Mouse (Mus musculus) intestine, embryonic 15.5 days (tissue): ENCODE data around the gene Zfpl1. TPM values are rescaled to one million over a fixed set of nuclear protein-coding genes. Genes with fewer than 3 reads are reported as not detected.

ENCODE experiments used
- ATAC-seq: fragments of 200-750 bp; cut with Nextera tagmentation; 2 replicates; pipeline ENCODE4 v1.8.0; 2017; ENCODE audit warnings: moderate TSS enrichment, moderate library complexity
- H3K27ac ChIP-seq: fragments of 300-500 bp; sonication (generic); 2 replicates; pipeline ENCODE4 v1.5.1; 2015; ENCODE audit warnings: mild to moderate bottlenecking, inconsistent platforms
- H3K27me3 ChIP-seq: fragments of 300-500 bp; sonication (generic); replicated peaks from 2 replicates; pipeline ENCODE4 v1.6.1; 2015; ENCODE audit warnings: inconsistent platforms
- H3K36me3 ChIP-seq: fragments of 300-500 bp; sonication (generic); 2 replicates; pipeline ENCODE4 v1.6.1; 2015; ENCODE audit warnings: inconsistent platforms
- H3K4me1 ChIP-seq: fragments of 300-500 bp; sonication (generic); replicated peaks from 2 replicates; pipeline ENCODE4 v1.6.1; 2015; ENCODE audit warnings: inconsistent platforms
- H3K4me2 ChIP-seq: fragments of 300-500 bp; sonication (generic); replicated peaks from 2 replicates; pipeline ENCODE4 v1.6.1; 2015; ENCODE audit warnings: mild to moderate bottlenecking, inconsistent platforms
- H3K4me3 ChIP-seq: fragments of 300-500 bp; sonication (generic); replicated peaks from 2 replicates; pipeline ENCODE4 v1.5.1; 2015; ENCODE audit warnings: inconsistent platforms
- H3K9ac ChIP-seq: fragments of 300-500 bp; sonication (generic); 2 replicates; pipeline ENCODE4 v1.6.1; 2015; ENCODE audit warnings: inconsistent platforms
- H3K9me3 ChIP-seq: fragments of 300-500 bp; sonication (generic); 2 replicates; pipeline ENCODE4 v1.6.1; 2016; ENCODE audit warnings: inconsistent platforms
- WGBS: fragments of 180-500 bp; shearing (Covaris S2); methylation state at CpG from one replicate; pipeline ENCODE4 v1.1.7; 2015; 5-methylcytosine and 5-hydroxymethylcytosine counted together
- polyA plus RNA-seq: library from polyadenylated mRNA; unstranded; fragments of >200 nt; fragmentation: Nextera tagmentation; extraction: Ambion mirVana; gene quantifications from 2 replicates; pipeline ENCODE4 v1.2.1, GENCODE M21; 2015

Gene Zfpl1
- polyA plus RNA-seq, 1 experiment from 2014 or later = 61.3 TPM

- Histone ChIP-seq H3K27me3 (no peaks in the 10 kb centered on the region), H3K27ac (peak overlapping the region; percentile 54), H3K4me2 (peak overlapping the region; percentile 75), H3K9ac (peak overlapping the region; percentile 60), H3K9me3 (no peaks in the 10 kb centered on the region), H3K36me3 (peaks cover 29% of the 10 kb centered on the region), H3K4me3 (peak overlapping the region; percentile 65), H3K4me1 (peaks cover 10% of the 10 kb centered on the region)
- WGBS = under 1% methylated on average over 17 of the region's 17 CpGs
- ATAC-seq = peak; percentile 83
Observed at GRCm38 (mm10) chr19:6085417-6085879, 692 bp upstream of the Zfpl1 start.

DNA sequence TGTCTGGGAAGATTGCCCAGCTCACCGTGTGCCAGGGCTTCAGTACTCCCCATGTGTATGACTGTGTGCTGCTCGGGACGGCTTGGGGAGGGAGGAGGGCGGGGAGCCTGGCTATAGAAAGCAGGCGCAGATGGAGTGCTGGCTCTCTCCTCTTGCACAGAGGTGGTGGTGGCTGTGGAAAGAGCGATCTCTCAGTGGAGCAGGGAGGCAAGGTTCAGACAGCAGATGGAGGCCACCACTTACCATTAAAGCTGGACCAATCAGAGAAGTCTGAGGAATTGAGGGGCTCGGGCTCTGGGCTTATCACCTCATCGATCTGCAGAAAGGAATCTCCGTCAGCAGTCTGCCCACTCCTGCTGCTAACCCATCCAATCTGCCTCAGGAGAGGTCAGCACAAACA, 2.6 kb downstream of the Zfpl1 start, which contains the start of gene Gm28374:
Gene Gm28374 (minus strand): TSS at position 101 of the 400 bp plus-strand sequence.
- no peaks in the 10 kb centered on the region for H3K9me3 ChIP-seq
- peaks cover 10% of the 10 kb centered on the region for H3K4me1 ChIP-seq
- H3K27ac ChIP-seq = no peak within 1 kb of the TSS
- H3K27me3 ChIP-seq = no peaks in the 10 kb centered on the region
- H3K4me2 ChIP-seq = no peak within 1 kb of the TSS
- H3K9ac ChIP-seq = no peak within 1 kb of the TSS
- H3K36me3 ChIP-seq = peaks cover 26% of the 10 kb centered on the region
- WGBS = 89% methylated on average over 9 of the region's 9 CpGs
- H3K4me3 ChIP-seq = no peak within 1 kb of the TSS
- no peak for ATAC-seq

DNA sequence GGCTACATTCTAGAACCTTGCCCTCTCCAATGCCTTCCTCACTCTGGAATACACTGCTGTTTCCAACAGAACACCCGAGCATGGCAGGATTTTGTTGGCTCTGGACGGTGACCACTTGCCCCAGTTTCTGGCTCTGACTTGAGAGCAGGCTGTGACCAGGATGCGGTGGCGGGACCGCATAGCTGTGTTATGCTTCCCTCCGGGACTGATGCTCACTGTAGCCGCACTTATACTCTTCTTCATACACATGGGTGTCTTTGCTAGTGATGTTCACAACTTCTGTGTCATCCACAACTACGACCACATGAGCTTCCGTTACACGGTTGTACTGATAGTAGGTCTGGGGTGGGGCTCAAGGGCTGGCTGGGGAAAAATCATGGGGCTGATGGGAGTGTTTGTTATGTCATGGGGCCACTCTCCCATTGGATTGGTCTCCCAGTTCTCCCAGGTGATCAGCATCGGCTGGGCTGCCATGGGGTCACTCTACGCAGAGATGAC, 4.7 kb downstream of the Zfpl1 start, which contains the start of gene Tmem262:
Gene Tmem262 (plus strand): TSS at position 51 of the 498 bp plus-strand sequence.
- peaks cover 21% of the 10 kb centered on the region for H3K36me3 ChIP-seq
- no peaks in the 10 kb centered on the region for H3K9me3 ChIP-seq
- no peak for ATAC-seq
- no peak within 1 kb of the TSS for H3K4me3 ChIP-seq
- H3K27ac ChIP-seq = no peak within 1 kb of the TSS
- H3K9ac ChIP-seq = no peak within 1 kb of the TSS
- no peaks in the 10 kb centered on the region for H3K27me3 ChIP-seq
- WGBS = 92% methylated on average over 12 of the region's 12 CpGs
- peaks cover 15% of the 10 kb centered on the region for H3K4me1 ChIP-seq
- no peak within 1 kb of the TSS for H3K4me2 ChIP-seq

DNA sequence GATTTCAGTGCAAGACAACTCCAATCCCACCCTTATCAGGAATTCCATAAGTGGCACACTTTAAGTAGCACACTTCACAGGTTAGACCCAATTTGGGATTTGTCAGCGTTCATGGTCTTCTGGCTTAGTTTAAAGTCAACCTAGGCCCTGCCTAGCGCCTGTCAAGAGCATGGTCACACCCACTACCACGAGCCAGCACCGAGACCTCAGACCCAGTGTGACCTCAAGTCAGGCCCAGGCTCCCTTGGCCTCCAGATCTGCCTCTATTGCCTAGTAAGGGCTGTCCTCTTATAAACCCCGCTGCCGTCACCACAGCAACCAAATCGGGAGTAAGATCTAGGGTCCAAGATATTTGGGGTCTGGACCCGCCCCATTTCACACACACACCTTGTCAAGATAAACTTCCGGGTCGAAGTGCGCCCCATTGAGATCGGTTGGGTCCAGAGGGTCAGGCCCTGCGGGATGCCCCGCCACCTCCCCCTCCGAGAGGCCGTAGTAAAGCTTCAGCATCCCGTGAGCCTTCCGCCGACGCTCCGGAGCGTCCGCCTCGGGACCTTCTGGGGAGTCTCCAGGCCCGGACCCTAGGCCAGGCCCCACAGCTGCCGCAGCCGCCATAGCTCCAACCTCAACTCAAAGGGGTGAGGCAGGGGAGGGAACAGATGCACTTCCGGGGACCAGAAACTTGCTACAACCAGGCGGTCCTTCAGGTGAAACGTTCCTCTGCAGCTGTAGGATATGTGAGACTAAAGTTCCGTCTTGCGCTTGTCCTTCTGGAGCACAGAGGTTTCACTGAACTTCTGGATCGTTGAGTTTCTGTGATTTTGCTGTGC, 8.0 kb downstream of the Zfpl1 start, which contains the start of gene Vps51:
Gene Vps51 (minus strand): TSS at position 668 of the 830 bp plus-strand sequence.
- Histone ChIP-seq H3K4me1 (peaks cover 9% of the 10 kb centered on the region), H3K27me3 (no peaks in the 10 kb centered on the region), H3K4me3 (peak within 1 kb of the TSS; percentile 85), H3K9me3 (no peaks in the 10 kb centered on the region), H3K36me3 (peaks cover 14% of the 10 kb centered on the region), H3K27ac (peak within 1 kb of the TSS; percentile 89), H3K4me2 (peak within 1 kb of the TSS; percentile 84), H3K9ac (peak within 1 kb of the TSS; percentile 81)
- ATAC-seq = peak; percentile 93
- WGBS = 1% methylated on average over 33 of the region's 33 CpGs

DNA sequence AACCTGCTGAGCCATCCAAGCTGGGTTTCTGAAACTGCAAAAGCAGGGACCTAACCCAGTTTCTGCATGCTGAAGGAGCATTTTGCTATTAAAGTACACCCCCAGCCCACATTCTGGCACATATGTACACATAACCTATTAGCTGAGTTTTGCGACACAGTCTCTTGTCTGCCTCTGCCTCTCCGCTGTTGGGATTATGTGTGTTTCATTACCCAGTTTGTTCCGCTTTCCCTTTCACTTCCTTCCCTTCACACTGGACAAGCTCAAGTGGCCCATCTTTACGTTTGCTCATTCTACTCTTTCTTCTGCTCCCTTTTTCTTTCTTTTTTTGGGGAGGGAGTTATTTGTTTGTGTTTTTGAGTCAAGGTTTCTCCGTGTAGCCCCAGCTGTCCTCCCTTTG, 10.9 kb downstream of the Zfpl1 start:
- WGBS = 87% methylated on average over 5 of the region's 5 CpGs
- peaks cover 9% of the 10 kb centered on the region for H3K4me1 ChIP-seq
- H3K4me3 ChIP-seq = no peak overlapping the region
- no peaks in the 10 kb centered on the region for H3K9me3 ChIP-seq
- no peak overlapping the region for H3K4me2 ChIP-seq
- H3K27ac ChIP-seq = no peak overlapping the region
- H3K36me3 ChIP-seq = peaks cover 26% of the 10 kb centered on the region
- no peaks in the 10 kb centered on the region for H3K27me3 ChIP-seq
- no peak overlapping the region for H3K9ac ChIP-seq
- no peak for ATAC-seq

DNA sequence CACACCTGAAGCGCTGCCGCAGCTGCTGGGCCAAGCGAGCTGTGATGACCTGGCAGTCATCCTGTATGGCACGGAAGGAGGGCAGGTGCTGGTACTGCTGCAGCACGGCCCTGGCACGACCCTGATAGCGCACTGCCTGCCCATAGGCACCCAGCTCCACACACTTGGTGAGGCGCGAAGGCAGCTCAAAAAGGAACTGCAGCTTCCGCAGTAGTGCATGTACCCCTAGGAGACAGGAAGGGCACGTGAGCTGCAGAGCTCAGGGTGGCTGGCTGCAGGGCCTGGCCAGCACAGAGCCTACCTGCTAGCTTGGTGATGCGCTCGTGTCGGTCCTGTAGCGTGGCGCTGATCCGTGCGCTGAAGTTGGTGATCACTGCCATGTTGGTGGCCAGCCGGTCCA, 13.5 kb downstream of the Zfpl1 start:
- no peak overlapping the region for H3K4me2 ChIP-seq
- H3K27me3 ChIP-seq = no peaks in the 10 kb centered on the region
- H3K27ac ChIP-seq = no peak overlapping the region
- H3K4me3 ChIP-seq = no peak overlapping the region
- H3K9ac ChIP-seq = no peak overlapping the region
- peaks cover 26% of the 10 kb centered on the region for H3K36me3 ChIP-seq
- peaks cover 24% of the 10 kb centered on the region for H3K4me1 ChIP-seq
- ATAC-seq = no peak
- no peaks in the 10 kb centered on the region for H3K9me3 ChIP-seq
- 94% methylated on average over 19 of the region's 19 CpGs for WGBS

GRCm38 (mm10) chr19:6070571-6071250, 14.0 kb downstream of the Zfpl1 start:
- H3K27ac ChIP-seq = no peak overlapping the region
- H3K4me3 ChIP-seq = no peak overlapping the region
- no peaks in the 10 kb centered on the region for H3K27me3 ChIP-seq
- peaks cover 21% of the 10 kb centered on the region for H3K4me1 ChIP-seq
- no peak for ATAC-seq
- peaks cover 26% of the 10 kb centered on the region for H3K36me3 ChIP-seq
- H3K4me2 ChIP-seq = no peak overlapping the region
- no peak overlapping the region for H3K9ac ChIP-seq
- no peaks in the 10 kb centered on the region for H3K9me3 ChIP-seq
- 87% methylated on average over 31 of the region's 31 CpGs for WGBS

GRCm38 (mm10) chr19:6069851-6070250, 14.9 kb downstream of the Zfpl1 start:
- Histone ChIP-seq H3K4me1 (peaks cover 21% of the 10 kb centered on the region), H3K27me3 (no peaks in the 10 kb centered on the region), H3K4me3 (no peak overlapping the region), H3K4me2 (no peak overlapping the region), H3K36me3 (peaks cover 26% of the 10 kb centered on the region), H3K9ac (no peak overlapping the region), H3K9me3 (no peaks in the 10 kb centered on the region), H3K27ac (no peak overlapping the region)
- WGBS = 91% methylated on average over 10 of the region's 10 CpGs
- ATAC-seq = no peak

GRCm38 (mm10) chr19:6068951-6069350, 15.8 kb downstream of the Zfpl1 start:
- no peak for ATAC-seq
- Histone ChIP-seq H3K4me3 (no peak overlapping the region), H3K27ac (no peak overlapping the region), H3K4me1 (peaks cover 21% of the 10 kb centered on the region), H3K9ac (no peak overlapping the region), H3K36me3 (peaks cover 26% of the 10 kb centered on the region), H3K27me3 (no peaks in the 10 kb centered on the region), H3K9me3 (no peaks in the 10 kb centered on the region), H3K4me2 (no peak overlapping the region)
- 61% methylated on average over 4 of the region's 4 CpGs for WGBS

- peak within 1 kb of the TSS; percentile 92 for H3K4me2 ChIP-seq
- H3K4me1 ChIP-seq = peaks cover 21% of the 10 kb centered on the region
- peak; percentile 97 for ATAC-seq
- 7% methylated on average over 33 of the region's 33 CpGs for WGBS
- H3K27me3 ChIP-seq = no peaks in the 10 kb centered on the region
- H3K4me3 ChIP-seq = peak within 1 kb of the TSS; percentile 48
- H3K9ac ChIP-seq = peak within 1 kb of the TSS; percentile 54
- peaks cover 26% of the 10 kb centered on the region for H3K36me3 ChIP-seq
- H3K9me3 ChIP-seq = no peaks in the 10 kb centered on the region
- peak within 1 kb of the TSS; percentile 76 for H3K27ac ChIP-seq
Observed at GRCm38 (mm10) chr19:6067724-6068415, 16.9 kb downstream of the Zfpl1 start, which contains the start of gene Tm7sf2. Gene Tm7sf2 (minus strand): TSS chr19:6068373.

DNA sequence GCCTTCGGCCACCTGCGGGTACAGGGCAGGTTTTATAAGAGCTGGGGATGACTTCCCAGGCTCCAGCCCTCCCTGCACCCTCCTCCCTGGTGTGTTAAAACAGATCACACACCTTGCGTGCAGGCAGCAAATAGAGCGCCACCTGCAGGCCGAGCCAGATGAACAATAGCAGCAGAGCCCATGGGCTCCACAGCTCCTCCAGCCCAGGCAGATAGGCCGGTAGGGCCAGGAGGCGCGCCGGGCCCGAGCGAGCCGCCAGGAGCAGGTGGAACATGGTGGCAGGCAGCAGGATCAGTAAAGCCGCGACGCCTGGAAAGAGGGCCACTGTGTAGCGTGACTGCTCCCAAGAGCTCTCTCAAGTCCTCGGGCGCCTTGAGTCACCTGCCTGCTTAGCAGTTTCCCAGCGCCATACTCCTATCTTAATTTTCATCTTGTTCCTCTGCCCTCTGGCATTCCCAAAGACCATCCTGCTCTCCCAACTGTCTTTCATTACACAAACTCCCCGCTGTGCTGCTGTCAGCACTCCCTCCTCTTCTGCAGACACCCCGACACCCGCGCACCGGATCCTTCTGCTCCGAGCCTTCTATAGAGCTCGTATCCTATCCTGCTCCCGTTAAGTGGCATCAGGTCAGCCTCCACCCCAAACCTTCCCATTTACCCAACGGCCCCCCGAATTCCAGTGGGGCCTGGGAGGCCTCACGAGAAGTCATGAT, 17.6 kb downstream of the Zfpl1 start:
- ATAC-seq = peak; percentile 70
- Histone ChIP-seq H3K27me3 (no peaks in the 10 kb centered on the region), H3K9ac (peak overlapping the region; percentile 54), H3K4me1 (peaks cover 28% of the 10 kb centered on the region), H3K36me3 (peaks cover 26% of the 10 kb centered on the region), H3K9me3 (no peaks in the 10 kb centered on the region), H3K27ac (peak overlapping the region; percentile 76), H3K4me3 (peak overlapping the region; percentile 48), H3K4me2 (peak overlapping the region; percentile 92)
- WGBS = under 1% methylated on average over 30 of the region's 30 CpGs
